Mouse (Mus musculus) brain, embryonic 14.5 days (tissue): ENCODE measurements around the gene P4ha2.

ENCODE experiments used
- CTCF ChIP-seq: fragments of 200-500 bp; IDR thresholded peaks from 2 replicates; pipeline ENCODE4 v1.5.1; 2012; ENCODE audit warnings: inconsistent platforms, mild to moderate bottlenecking, moderate library complexity, borderline replicate concordance; ENCODE audit not compliant: insufficient read depth, insufficient read length; ENCODE audit errors: extremely low read depth
- POLR2A ChIP-seq: fragments of 200-500 bp; IDR thresholded peaks from 2 replicates; pipeline ENCODE4 v1.6.1; 2012; ENCODE audit warnings: mild to moderate bottlenecking, inconsistent platforms, borderline replicate concordance; ENCODE audit not compliant: poor library complexity, insufficient read depth, insufficient read length, severe bottlenecking; ENCODE audit errors: extremely low read depth

- TF ChIP-seq CTCF (no peak), POLR2A (no peak)
Measured at GRCm38 (mm10) chr11:54108131-54108530, 8.2 kb downstream of the P4ha2 start.
